ENCODE assay signal across 16 mouse cellular contexts in genomic region chr7:53854077-53854476, GRCm38 (mm10).
"Had no signal": no experiment of that assay in that cellular context is flagged by ENCODE, and none has a peak within 500 bp of the region (broad histone marks: within the 10 kb centered on the region; RNA-seq: fewer than 3 reads in every experiment).

No protein-coding gene starts in this region.

- H3K4me3 ChIP-seq: neural tube, embryonic 13.5 days; neural tube, embryonic 15.5 days; stomach, embryonic 15.5 days had no signal

- H3K27ac ChIP-seq: neural tube, embryonic 13.5 days; neural tube, embryonic 15.5 days; stomach, embryonic 15.5 days; stomach, postnatal 0 days had no signal

- H3K4me2 ChIP-seq: neural tube, embryonic 13.5 days; neural tube, embryonic 15.5 days; stomach, embryonic 15.5 days had no signal

- DNase-seq: retina, postnatal 1 day; right cerebral cortex, adult 18-20 months; right cerebral cortex, postnatal 14 days; right cerebral cortex, postnatal 25 days; right cerebral cortex, postnatal 4 days; spleen, adult 18-20 months; thymus, adult 18-20 months; thymus, adult 2 months; thymus, postnatal 14 days; thymus, postnatal 25 days; thymus, postnatal 36 days; thymus, postnatal 4 days had no signal

- H3K9ac ChIP-seq: neural tube, embryonic 13.5 days; neural tube, embryonic 15.5 days; stomach, embryonic 15.5 days had no signal

- H3K27me3 ChIP-seq: neural tube, embryonic 13.5 days; neural tube, embryonic 15.5 days; stomach, embryonic 15.5 days had no signal

- H3K9me3 ChIP-seq: neural tube, embryonic 13.5 days; neural tube, embryonic 15.5 days; stomach, embryonic 15.5 days had no signal

- H3K4me1 ChIP-seq: neural tube, embryonic 13.5 days; neural tube, embryonic 15.5 days; stomach, embryonic 15.5 days had no signal

- H3K36me3 ChIP-seq: neural tube, embryonic 13.5 days; neural tube, embryonic 15.5 days; stomach, embryonic 15.5 days had no signal
